Mouse (Mus musculus) intestine, postnatal 0 days (tissue): ENCODE data around the gene Sept1. TPM values are rescaled to one million over a fixed set of nuclear protein-coding genes. Genes with fewer than 3 reads are reported as not detected.

Experiments used
- ATAC-seq: fragments of 200-750 bp; cut with Nextera tagmentation; 2 replicates; pipeline ENCODE4 v1.8.0; 2017; ENCODE audit warnings: mild to moderate bottlenecking, moderate TSS enrichment, moderate library complexity
- H3K27ac ChIP-seq: fragments of 300-500 bp; sonication (generic); 2 replicates; pipeline ENCODE4 v1.5.1; 2014; ENCODE audit warnings: mild to moderate bottlenecking, low read depth, low read length, moderate library complexity
- H3K27me3 ChIP-seq: fragments of 300-500 bp; sonication (generic); replicated peaks from 2 replicates; pipeline ENCODE4 v1.6.1; 2014; ENCODE audit warnings: low read length, mixed read lengths; ENCODE audit not compliant: control insufficient read depth, insufficient read depth
- H3K36me3 ChIP-seq: fragments of 300-500 bp; sonication (generic); 2 replicates; pipeline ENCODE4 v1.6.1; 2014; ENCODE audit warnings: mild to moderate bottlenecking, moderate library complexity; ENCODE audit not compliant: control insufficient read depth, insufficient read depth
- H3K4me1 ChIP-seq: fragments of 300-500 bp; sonication (generic); replicated peaks from 2 replicates; pipeline ENCODE4 v1.6.1; 2014; ENCODE audit warnings: antibody characterized with exemption, low read length, mixed read lengths; ENCODE audit not compliant: control insufficient read depth, insufficient read depth
- H3K4me2 ChIP-seq: fragments of 300-500 bp; sonication (generic); replicated peaks from 2 replicates; pipeline ENCODE4 v1.6.1; 2014; ENCODE audit warnings: low read depth, mild to moderate bottlenecking, moderate library complexity
- H3K4me3 ChIP-seq: fragments of 300-500 bp; sonication (generic); 2 replicates; pipeline ENCODE4 v1.5.1; 2014; ENCODE audit warnings: low read depth, low read length
- H3K9ac ChIP-seq: fragments of 300-500 bp; sonication (generic); 2 replicates; pipeline ENCODE4 v1.6.1; 2014; ENCODE audit warnings: mild to moderate bottlenecking, low read depth, low read length
- H3K9me3 ChIP-seq: fragments of 300-500 bp; sonication (generic); 2 replicates; pipeline ENCODE4 v1.6.1; 2016; ENCODE audit warnings: mixed run types; ENCODE audit not compliant: control insufficient read depth
- CTCF ChIP-seq: sonication (generic); IDR thresholded peaks from 2 replicates; pipeline ENCODE4 v1.5.1; 2016; ENCODE audit warnings: low read depth, mild to moderate bottlenecking, control low read depth, antibody characterized with exemption, moderate library complexity
- WGBS: fragments of 180-500 bp; shearing (Covaris S2); extraction: QIAGEN DNeasy Blood & Tissue Kit; methylation state at CpG from one replicate; pipeline ENCODE4 v1.1.7; 2014; 5-methylcytosine and 5-hydroxymethylcytosine counted together
- polyA plus RNA-seq: library from polyadenylated mRNA; unstranded; fragments of >200 nt; fragmentation: Nextera tagmentation; extraction: Ambion mirVana; gene quantifications from 2 replicates; pipeline ENCODE4 v1.2.1, GENCODE M21; 2015

Gene Sept1
- polyA plus RNA-seq = 6.3 and 6.6 TPM in 2 replicates

- Histone ChIP-seq H3K9ac (peak within 1 kb of the TSS; percentile 79), H3K4me3 (peak within 1 kb of the TSS; percentile 97), H3K4me1 (0 out of 2 replicates have a peak, but pooled peaks cover 5% of the 10 kb centered on the region), H3K27ac (peak within 1 kb of the TSS; percentile 91), H3K36me3 (peaks cover 22% of the 10 kb centered on the region), H3K27me3 (no peaks in the 10 kb centered on the region), H3K4me2 (peak within 1 kb of the TSS; percentile 86), H3K9me3 (no peaks in the 10 kb centered on the region)
- ATAC-seq = peak; percentile 88
- WGBS = under 1% methylated on average over 64 of the region's 64 CpGs
- no peak; the same call in none of the 2 replicates for TF ChIP-seq CTCF
These were observed at the start of gene Sept1, which contains the start of gene Zfp553 for GRCm38 (mm10) chr7:127232622-127233367. TSS of gene Sept1 (minus strand) at chr7:127233130. TSS of gene Zfp553 (plus strand) at chr7:127233061.

- ATAC-seq = no peak
- Histone ChIP-seq H3K9me3 (no peaks in the 10 kb centered on the region), H3K4me1 (peaks cover 6% of the 10 kb centered on the region; the same call in 1 of the 2 replicates), H3K27ac (no peak overlapping the region), H3K9ac (no peak overlapping the region), H3K4me3 (no peak overlapping the region), H3K27me3 (no peaks in the 10 kb centered on the region), H3K4me2 (no peak overlapping the region), H3K36me3 (no peaks in the 10 kb centered on the region)
- 77% methylated on average over 2 of the region's 2 CpGs for WGBS
- TF ChIP-seq CTCF = no peak
These were observed 49.3 kb upstream of the Sept1 start for GRCm38 (mm10) chr7:127282190-127282589.

GRCm38 (mm10) chr7:127281114-127281513 is 48.2 kb upstream of the Sept1 start:
- WGBS = 57% methylated on average over 4 of the region's 4 CpGs
- Histone ChIP-seq H3K4me1 (peaks cover 6% of the 10 kb centered on the region; the same call in 1 of the 2 replicates), H3K4me2 (no peak overlapping the region), H3K4me3 (no peak overlapping the region), H3K9me3 (no peaks in the 10 kb centered on the region), H3K27ac (no peak overlapping the region), H3K36me3 (no peaks in the 10 kb centered on the region), H3K9ac (no peak overlapping the region), H3K27me3 (no peaks in the 10 kb centered on the region)
- TF ChIP-seq CTCF = no peak
- ATAC-seq = no peak

GRCm38 (mm10) chr7:127280092-127280491 is 47.2 kb upstream of the Sept1 start:
- 58% methylated on average over 3 of the region's 3 CpGs for WGBS
- no peak overlapping the region for H3K4me2 ChIP-seq
- TF ChIP-seq CTCF = no peak

GRCm38 (mm10) chr7:127278311-127278710 is 45.4 kb upstream of the Sept1 start:
- Histone ChIP-seq H3K9me3 (no peaks in the 10 kb centered on the region), H3K4me3 (no peak overlapping the region), H3K9ac (no peak overlapping the region), H3K4me1 (peaks cover 6% of the 10 kb centered on the region; the same call in 1 of the 2 replicates), H3K27me3 (no peaks in the 10 kb centered on the region), H3K27ac (no peak overlapping the region), H3K36me3 (no peaks in the 10 kb centered on the region), H3K4me2 (no peak overlapping the region)
- peak; percentile 87 for TF ChIP-seq CTCF
- ATAC-seq = peak; percentile 38
- WGBS = 14% methylated on average over 8 of the region's 8 CpGs

More at GRCm38 (mm10) chr7:127280092-127280491, 47.2 kb upstream of the Sept1 start:
- Histone ChIP-seq H3K9ac (no peak overlapping the region), H3K36me3 (no peaks in the 10 kb centered on the region), H3K27ac (no peak overlapping the region), H3K4me3 (no peak overlapping the region), H3K9me3 (no peaks in the 10 kb centered on the region), H3K27me3 (no peaks in the 10 kb centered on the region), H3K4me1 (peaks cover 6% of the 10 kb centered on the region; the same call in 1 of the 2 replicates)
- ATAC-seq = no peak

- 32% methylated on average over 5 of the region's 5 CpGs for WGBS
- Histone ChIP-seq H3K27me3 (no peaks in the 10 kb centered on the region), H3K4me3 (no peak overlapping the region), H3K27ac (peak overlapping the region; percentile 77), H3K4me2 (peak overlapping the region; percentile 44), H3K9ac (no peak overlapping the region), H3K9me3 (no peaks in the 10 kb centered on the region), H3K4me1 (peaks cover 6% of the 10 kb centered on the region; the same call in 1 of the 2 replicates), H3K36me3 (no peaks in the 10 kb centered on the region)
- no peak for TF ChIP-seq CTCF
- peak; percentile 81 for ATAC-seq
These were observed 43.6 kb upstream of the Sept1 start for GRCm38 (mm10) chr7:127276519-127276961.
